Mouse (Mus musculus) brown adipose tissue, adult 24 weeks (tissue): ENCODE results near the gene Kansl1. TPM values are rescaled to one million over a fixed set of nuclear protein-coding genes. Genes with fewer than 3 reads are reported as not detected.
A peak's percentile ranks its signal among the peaks of the same experiment; 100 is the strongest.

Experiments
- H3K27ac ChIP-seq: fragments of 200-500 bp; replicated peaks from 2 replicates; pipeline ENCODE4 v1.5.1; 2012; ENCODE audit warnings: low read depth, mild to moderate bottlenecking, low read length
- H3K4me1 ChIP-seq: fragments of 200-500 bp; 2 replicates; pipeline ENCODE4 v1.6.1; 2012; ENCODE audit warnings: low read length, mixed read lengths; ENCODE audit not compliant: control insufficient read depth, insufficient read depth, insufficient read length
- H3K4me3 ChIP-seq: fragments of 200-500 bp; 2 replicates; pipeline ENCODE4 v1.5.1; 2012; ENCODE audit warnings: low read depth, mild to moderate bottlenecking, low read length, moderate library complexity; ENCODE audit not compliant: insufficient read depth
- polyA plus RNA-seq: library from polyadenylated mRNA; stranded (reverse); fragments of >200 nt; gene quantifications from 2 replicates; pipeline ENCODE4 v1.2.4, GENCODE M21; 2012; ENCODE audit not compliant: missing spikeins, insufficient read depth, insufficient read length

The Kansl1 gene
- polyA plus RNA-seq, 1 experiment = 14.7 TPM

GRCm38 (mm10) chr11:104361790-104362189, 106.9 kb downstream of the Kansl1 start:
- Histone ChIP-seq H3K27ac (no peak overlapping the region), H3K4me1 (peaks cover 3% of the 10 kb centered on the region), H3K4me3 (no peak overlapping the region)

GRCm38 (mm10) chr11:104346931-104347330, 121.7 kb downstream of the Kansl1 start:
- Histone ChIP-seq H3K27ac (no peak overlapping the region), H3K4me3 (no peak overlapping the region), H3K4me1 (no peaks in the 10 kb centered on the region)

GRCm38 (mm10) chr11:104334946-104335345, 133.7 kb downstream of the Kansl1 start:
- no peak overlapping the region for H3K4me3 ChIP-seq
- no peak overlapping the region for H3K27ac ChIP-seq
- H3K4me1 ChIP-seq = no peaks in the 10 kb centered on the region

GRCm38 (mm10) chr11:104334115-104334514, 134.5 kb downstream of the Kansl1 start:
- H3K27ac ChIP-seq = no peak overlapping the region
- no peak overlapping the region for H3K4me3 ChIP-seq
- no peaks in the 10 kb centered on the region for H3K4me1 ChIP-seq

- H3K27ac ChIP-seq = no peak overlapping the region
- H3K4me1 ChIP-seq = no peaks in the 10 kb centered on the region
- no peak overlapping the region for H3K4me3 ChIP-seq
Measured at GRCm38 (mm10) chr11:104332105-104332504, 136.6 kb downstream of the Kansl1 start.

- Histone ChIP-seq H3K4me1 (no peaks in the 10 kb centered on the region), H3K4me3 (no peak overlapping the region), H3K27ac (no peak overlapping the region)
Measured at GRCm38 (mm10) chr11:104331208-104331607, 137.5 kb downstream of the Kansl1 start.

GRCm38 (mm10) chr11:104330151-104330550, 138.5 kb downstream of the Kansl1 start:
- no peaks in the 10 kb centered on the region for H3K4me1 ChIP-seq
- no peak overlapping the region for H3K27ac ChIP-seq
- no peak overlapping the region for H3K4me3 ChIP-seq

GRCm38 (mm10) chr11:104329185-104329926, 139.3 kb downstream of the Kansl1 start:
- Histone ChIP-seq H3K4me1 (no peaks in the 10 kb centered on the region), H3K27ac (no peak overlapping the region)

GRCm38 (mm10) chr11:104327946-104328345, 140.7 kb downstream of the Kansl1 start:
- H3K4me3 ChIP-seq = no peak overlapping the region
- H3K4me1 ChIP-seq = no peaks in the 10 kb centered on the region
- no peak overlapping the region for H3K27ac ChIP-seq

More at GRCm38 (mm10) chr11:104329185-104329926, 139.3 kb downstream of the Kansl1 start:
- H3K4me3 ChIP-seq = no peak overlapping the region

- Histone ChIP-seq H3K4me1 (no peaks in the 10 kb centered on the region), H3K27ac (no peak overlapping the region), H3K4me3 (no peak overlapping the region)
Measured at GRCm38 (mm10) chr11:104327462-104327861, 141.2 kb downstream of the Kansl1 start.

- Histone ChIP-seq H3K4me3 (no peak overlapping the region), H3K27ac (no peak overlapping the region), H3K4me1 (no peaks in the 10 kb centered on the region; the same call in 1 of the 2 replicates)
Measured at GRCm38 (mm10) chr11:104322142-104322541, 146.5 kb downstream of the Kansl1 start.

- no peak overlapping the region for H3K4me3 ChIP-seq
- H3K4me1 ChIP-seq = peaks cover 4% of the 10 kb centered on the region
- H3K27ac ChIP-seq = no peak overlapping the region
Measured at GRCm38 (mm10) chr11:104320511-104320910, 148.2 kb downstream of the Kansl1 start.

GRCm38 (mm10) chr11:104318940-104319781, 149.5 kb downstream of the Kansl1 start:
- 0 out of 2 replicates have a peak overlapping the region, but pooled peaks have one; percentile 11 for H3K27ac ChIP-seq
- peaks cover 4% of the 10 kb centered on the region for H3K4me1 ChIP-seq
- H3K4me3 ChIP-seq = peak overlapping the region; percentile 52

- no peak overlapping the region for H3K4me3 ChIP-seq
- H3K27ac ChIP-seq = no peak overlapping the region
- H3K4me1 ChIP-seq = peaks cover 4% of the 10 kb centered on the region
Measured at GRCm38 (mm10) chr11:104317631-104318030, 151.0 kb downstream of the Kansl1 start.

- H3K4me1 ChIP-seq = peaks cover 4% of the 10 kb centered on the region
- no peak overlapping the region; the same call in 1 of the 2 replicates for H3K4me3 ChIP-seq
- peak overlapping the region; percentile 53 for H3K27ac ChIP-seq
Measured at GRCm38 (mm10) chr11:104316685-104317400, 151.8 kb downstream of the Kansl1 start.
